Mouse (Mus musculus) heart, adult 2 months (tissue): Measurements from ENCODE around the gene Nell1. TPM values are rescaled to one million over a fixed set of nuclear protein-coding genes. Genes with fewer than 3 reads are reported as not detected.

Source experiments
- DNase-seq, 2 experiments: peaks; one replicate each; pipeline ENCODE4 v3.0.0; 2021
- H3K27ac ChIP-seq: fragments of 200-600 bp; 2 replicates; pipeline ENCODE4 v1.8.1; 2022
- H3K27me3 ChIP-seq: fragments of 200-500 bp; 2 replicates; pipeline ENCODE4 v1.6.1; 2012; ENCODE audit warnings: mild to moderate bottlenecking, low read length, inconsistent platforms, mixed read lengths; ENCODE audit not compliant: control insufficient read depth, insufficient read depth
- H3K36me3 ChIP-seq: fragments of 200-500 bp; 2 replicates; pipeline ENCODE4 v1.6.1; 2012; ENCODE audit warnings: low read length, inconsistent platforms; ENCODE audit not compliant: control insufficient read depth, insufficient read depth
- H3K4me1 ChIP-seq: fragments of 200-500 bp; 2 replicates; pipeline ENCODE4 v1.6.1; 2011; ENCODE audit warnings: low read length; ENCODE audit not compliant: control insufficient read depth, insufficient read depth
- H3K4me3 ChIP-seq: fragments of 200-600 bp; 2 replicates; pipeline ENCODE4 v1.8.1; 2022
- H3K79me2 ChIP-seq: fragments of 200-500 bp; replicated peaks from 2 replicates; pipeline ENCODE4 v1.6.1; 2012; ENCODE audit warnings: mild to moderate bottlenecking, inconsistent platforms, low read length, moderate library complexity, mixed read lengths; ENCODE audit not compliant: control insufficient read depth, insufficient read depth
- H3K9ac ChIP-seq: fragments of 200-500 bp; 2 replicates; pipeline ENCODE4 v1.6.1; 2012; ENCODE audit warnings: low read depth, mild to moderate bottlenecking, control low read depth, inconsistent platforms, low read length, mixed read lengths
- CTCF ChIP-seq: fragments of 200-600 bp; IDR thresholded peaks from 2 replicates; pipeline ENCODE4 v1.8.1; 2022; ENCODE audit warnings: antibody characterized with exemption, mild to moderate bottlenecking, moderate library complexity
- EP300 ChIP-seq: fragments of 200-500 bp; IDR thresholded peaks from 2 replicates; pipeline ENCODE4 v1.6.1; 2011; ENCODE audit warnings: low read depth, low read length, control low read depth; ENCODE audit not compliant: insufficient read depth
- POLR2A ChIP-seq: fragments of 200-500 bp; IDR thresholded peaks from 2 replicates; pipeline ENCODE4 v1.6.1; 2011; ENCODE audit warnings: mild to moderate bottlenecking, low read depth, low read length, control low read depth; ENCODE audit not compliant: insufficient read depth
- WGBS: fragments of 180-500 bp; shearing (Covaris S2); methylation state at CpG from one replicate; pipeline ENCODE4 v1.1.7; 2018; 5-methylcytosine and 5-hydroxymethylcytosine counted together
- intact Hi-C: fragments of 180-260 bp; cut with DNase I; formaldehyde crosslinking; loops from one replicate; pipeline ENCODE4 v1.15.1; 2025
- polyA plus RNA-seq: library from polyadenylated mRNA; depleted of rRNA; stranded (reverse); fragments of >200 nt; gene quantifications from 2 replicates; pipeline ENCODE4 v1.2.3, GENCODE M21; 2012; rRNA removed
- total RNA-seq, 2 experiments: library from RNA; stranded (reverse); gene quantifications; 2 replicates each; pipeline ENCODE4 v1.2.3; 2021

Gene Nell1
- total and polyA plus RNA-seq, 3 experiments, result not detected

DNA sequence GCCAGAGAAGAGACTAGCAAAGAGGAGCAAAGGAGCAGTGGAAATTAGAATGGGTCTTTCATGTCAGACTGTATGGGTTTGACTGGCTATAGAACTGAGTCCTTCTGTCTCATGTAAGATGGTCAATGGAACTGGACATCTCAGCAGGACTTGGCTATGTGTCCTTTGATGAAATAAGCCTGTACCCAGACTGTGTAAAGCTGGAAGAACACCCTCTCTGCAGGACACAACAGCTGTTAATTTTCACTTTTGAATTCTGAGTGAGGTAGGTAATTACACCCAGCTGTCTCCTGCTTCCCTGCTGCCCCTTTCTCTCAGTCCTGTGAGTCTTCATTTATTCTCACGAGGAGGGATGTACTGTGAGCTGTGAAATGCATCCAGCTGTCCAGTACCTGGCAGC lies 895.5 kb downstream of the Nell1 start:
- H3K9ac ChIP-seq, result no peak overlapping the region
- H3K27ac ChIP-seq, result no peak overlapping the region
- 18% methylated on average over 1 of the region's 1 CpGs for WGBS
- no peaks in the 10 kb centered on the region for H3K4me1 ChIP-seq
- DNase-seq, result no peak
- no peaks in the 10 kb centered on the region for H3K36me3 ChIP-seq
- no peaks in the 10 kb centered on the region for H3K27me3 ChIP-seq
- no peak for TF ChIP-seq CTCF
- no peak for TF ChIP-seq EP300
- TF ChIP-seq POLR2A, result no peak
- H3K79me2 ChIP-seq, result no peaks in the 10 kb centered on the region
- H3K4me3 ChIP-seq, result no peak overlapping the region
- intact Hi-C loops, result no loop called here

DNA sequence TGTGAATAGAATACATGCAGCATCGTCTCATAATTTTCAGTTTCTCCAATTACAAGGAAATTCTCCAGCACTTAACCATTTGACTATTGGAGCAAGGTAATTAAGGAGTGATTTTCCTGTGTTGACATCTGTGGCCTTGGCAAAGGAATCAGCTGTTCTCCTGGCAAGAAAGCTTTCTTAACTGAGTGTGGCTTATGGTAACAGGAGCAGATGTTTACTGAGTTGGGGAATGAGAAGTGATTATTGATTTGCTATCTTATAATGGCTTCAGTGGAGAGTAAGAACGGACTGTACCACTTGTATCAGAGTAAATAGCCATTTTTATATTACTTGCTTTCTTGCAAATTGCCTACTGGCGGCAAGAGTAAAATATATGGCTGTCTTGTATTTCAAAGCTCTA lies 913.0 kb downstream of the Nell1 start:
- TF ChIP-seq CTCF (no peak), EP300 (no peak), POLR2A (no peak)
- Histone ChIP-seq H3K27me3 (no peaks in the 10 kb centered on the region), H3K79me2 (no peaks in the 10 kb centered on the region), H3K36me3 (no peaks in the 10 kb centered on the region), H3K27ac (no peak overlapping the region), H3K4me1 (no peaks in the 10 kb centered on the region), H3K4me3 (no peak overlapping the region), H3K9ac (no peak overlapping the region)
- 55% methylated on average over 3 of the region's 3 CpGs for WGBS
- intact Hi-C loops, result no loop called here
- DNase-seq, result no peak

DNA sequence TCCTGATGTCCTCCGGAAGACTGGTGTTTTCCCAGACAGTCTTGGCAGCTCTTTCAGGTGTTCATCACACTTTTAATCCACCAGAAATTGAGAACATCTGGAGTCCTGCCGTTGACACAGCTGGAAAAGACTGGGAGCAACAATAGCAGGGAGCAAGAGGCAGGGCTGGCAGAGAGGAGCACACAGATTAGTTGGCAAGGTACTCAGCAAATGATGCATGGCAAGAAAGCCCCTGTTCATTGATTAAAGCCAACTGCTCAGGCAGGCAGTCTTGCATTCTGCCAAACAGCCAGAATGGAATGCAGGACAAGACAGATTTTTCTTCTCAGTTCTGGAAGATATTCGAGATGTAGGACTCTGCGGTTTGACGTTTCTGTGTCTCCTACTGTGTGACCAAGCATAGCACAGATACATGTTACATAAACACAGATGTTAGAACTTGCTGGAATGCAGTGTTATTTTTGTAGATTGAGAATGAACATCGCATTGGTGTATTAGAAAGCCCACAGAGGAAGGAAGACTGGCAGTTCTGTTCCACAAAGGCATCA lies 925.0 kb downstream of the Nell1 start:
- WGBS, result 54% methylated on average over 6 of the region's 6 CpGs
- intact Hi-C loops, result loop anchor here (10.0 kb wide), 1 partner anchor 55 kb away; no protein-coding TSS in a partner anchor

More for the DNA sequence above, 925.0 kb downstream of the Nell1 start:
- Histone ChIP-seq H3K9ac (no peak overlapping the region), H3K36me3 (no peaks in the 10 kb centered on the region), H3K27me3 (no peaks in the 10 kb centered on the region), H3K27ac (no peak overlapping the region), H3K4me3 (no peak overlapping the region), H3K79me2 (no peaks in the 10 kb centered on the region), H3K4me1 (no peaks in the 10 kb centered on the region)
- TF ChIP-seq POLR2A (no peak), EP300 (no peak), CTCF (no peak)
- no peak for DNase-seq

Other genes with a start within 250 kb of the Nell1 start
- 10 to 100 TPM; 13.3 to 16.9 TPM for gene Htatip2, start 215.7 kb upstream of the Nell1 start, total RNA-seq
- 8.2 and 9.0 TPM in 2 replicates for gene Htatip2, start 215.7 kb upstream of the Nell1 start, polyA plus RNA-seq
- gene Prmt3, start 196.5 kb upstream of the Nell1 start, total RNA-seq, result 10 to 100 TPM; 12.5 to 14.3 TPM
- 10.1 and 13.8 TPM in 2 replicates for gene Prmt3, start 196.5 kb upstream of the Nell1 start, polyA plus RNA-seq
- gene Slc6a5, start 64.7 kb upstream of the Nell1 start, total RNA-seq, result not detected
- gene Slc6a5, start 64.7 kb upstream of the Nell1 start, polyA plus RNA-seq, result 0.02 TPM in 1 of 2 replicates, not detected in the other